Mouse (Mus musculus): ENCODE data around the gene Phkg1.
"Not testable (repeated sequence)": the region's sequence is repeated elsewhere in the genome, so short reads cannot be mapped to it uniquely, and the experiment has no call there.

The Phkg1 gene

DNA sequence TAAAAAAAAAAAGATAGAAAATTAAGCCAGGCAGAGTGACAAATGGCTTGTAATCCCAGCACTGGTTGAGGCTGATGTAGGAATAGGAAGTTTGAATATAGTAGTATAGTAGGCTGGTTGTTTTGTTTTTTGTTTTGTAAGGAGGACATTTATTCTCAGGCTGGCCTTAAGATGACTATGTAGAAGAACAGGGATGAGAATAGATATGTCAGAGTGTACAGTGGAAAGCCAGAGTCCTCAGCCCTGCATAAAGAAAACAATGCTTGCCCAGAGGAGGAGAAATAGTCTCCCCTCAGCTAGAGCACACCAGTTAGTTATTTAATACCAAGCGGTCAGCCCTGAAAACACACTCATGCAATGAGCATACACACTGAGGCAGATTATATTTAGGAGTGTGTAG lies at the start of gene Phkg1:
Gene Phkg1, minus strand, starts transcription at position 101 of the 400 bp plus-strand sequence.
- no peak for DNase-seq (ENCODE audit: low spot score)

DNA sequence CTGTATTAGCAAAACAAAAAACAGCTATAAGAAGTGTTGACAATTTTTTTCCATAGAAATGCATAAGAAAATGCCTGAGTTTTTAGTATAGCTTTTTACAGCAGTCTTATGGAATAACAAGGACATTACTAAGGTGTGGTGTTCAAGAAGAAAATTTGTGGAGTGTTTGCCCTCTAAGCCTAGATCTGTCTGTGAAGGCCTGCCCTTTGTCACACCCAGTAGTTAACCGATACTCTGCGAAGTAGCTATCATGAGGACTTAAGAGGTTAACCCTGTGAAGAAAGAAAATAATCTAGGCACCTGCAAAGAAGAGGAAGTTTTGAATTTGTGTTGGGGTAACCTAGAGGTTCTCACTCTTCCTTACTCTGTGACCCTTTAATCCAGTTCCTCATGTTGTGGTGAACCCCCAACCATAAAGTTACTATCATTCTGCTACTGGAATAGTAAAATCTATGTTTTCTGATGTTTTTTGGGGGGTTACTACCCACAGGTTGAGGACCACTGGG lies 49.2 kb upstream of the Phkg1 start:
- DNase-seq (ENCODE audit: low spot score): no peak

- DNase-seq (ENCODE audit: low spot score): no peak
These were observed 45.1 kb upstream of the Phkg1 start for GRCm38 (mm10) chr5:129943402-129943801.

- peak; percentile 52 for DNase-seq (ENCODE audit: low spot score)
These were observed 44.0 kb upstream of the Phkg1 start for GRCm38 (mm10) chr5:129942073-129942939.

- peak; percentile 99 for DNase-seq (ENCODE audit: low spot score)
These were observed 43.2 kb upstream of the Phkg1 start, which contains the start of gene Vkorc1l1 for GRCm38 (mm10) chr5:129941495-129942045. Gene Vkorc1l1, plus strand, starts transcription at chr5:129941970.

DNA sequence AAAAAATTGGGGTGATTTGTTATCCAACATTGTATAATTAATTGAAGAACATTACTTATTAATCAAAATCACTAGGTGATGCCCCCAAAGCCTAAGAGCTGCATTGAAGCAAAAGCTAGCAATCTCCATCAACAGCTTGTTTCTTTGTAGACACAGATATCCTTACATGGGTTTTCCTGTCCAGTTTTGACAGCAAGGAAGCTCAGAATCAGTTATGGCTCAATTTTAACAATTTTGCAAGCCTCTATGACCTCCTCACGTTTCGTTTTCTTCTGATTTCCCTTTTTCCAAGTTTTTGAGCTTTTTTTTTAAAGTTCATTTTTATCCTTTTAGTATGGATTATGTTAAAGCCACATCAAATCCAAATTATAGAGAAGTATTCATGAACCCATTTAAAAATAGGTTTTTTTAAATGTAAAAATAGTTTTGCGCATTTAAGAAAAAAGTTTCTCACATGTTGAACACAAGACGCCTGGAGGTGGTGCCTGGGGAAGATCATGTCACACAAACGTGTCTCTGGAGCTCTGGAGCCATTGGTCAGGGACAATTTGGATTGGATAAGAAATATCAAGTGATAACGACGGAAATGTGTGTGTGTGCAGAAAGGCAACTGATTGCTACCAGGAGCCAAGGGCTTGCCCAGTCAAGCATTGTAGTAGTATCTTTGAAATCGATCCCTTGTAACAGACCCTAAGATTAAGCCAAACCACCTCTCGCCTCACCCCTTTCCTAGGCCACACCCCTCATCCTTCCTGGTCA lies 42.6 kb upstream of the Phkg1 start:
- DNase-seq (ENCODE audit: low spot score): no peak

DNA sequence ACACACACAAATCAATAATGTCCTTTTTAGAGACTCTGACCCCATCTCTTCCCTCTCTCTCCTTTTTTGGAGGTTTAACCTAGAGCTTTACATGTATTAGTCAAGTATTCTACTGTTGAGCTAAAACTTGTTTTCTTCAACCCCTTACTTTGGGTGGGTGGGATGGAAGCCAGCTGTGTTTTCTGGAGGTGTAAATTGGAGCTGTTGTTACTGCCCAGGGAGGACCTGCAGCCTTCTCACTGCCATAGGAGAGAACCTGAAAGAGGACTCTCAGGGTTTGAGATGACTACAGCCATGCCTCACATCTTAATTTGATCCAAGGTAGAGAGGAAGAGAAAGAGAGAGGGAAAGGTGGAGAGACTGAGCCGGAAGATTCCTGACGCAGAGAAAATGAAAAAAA lies 41.9 kb upstream of the Phkg1 start:
- no peak for DNase-seq (ENCODE audit: low spot score)

- DNase-seq (ENCODE audit: low spot score): no peak
These were observed 38.6 kb upstream of the Phkg1 start for GRCm38 (mm10) chr5:129936941-129937340.

DNA sequence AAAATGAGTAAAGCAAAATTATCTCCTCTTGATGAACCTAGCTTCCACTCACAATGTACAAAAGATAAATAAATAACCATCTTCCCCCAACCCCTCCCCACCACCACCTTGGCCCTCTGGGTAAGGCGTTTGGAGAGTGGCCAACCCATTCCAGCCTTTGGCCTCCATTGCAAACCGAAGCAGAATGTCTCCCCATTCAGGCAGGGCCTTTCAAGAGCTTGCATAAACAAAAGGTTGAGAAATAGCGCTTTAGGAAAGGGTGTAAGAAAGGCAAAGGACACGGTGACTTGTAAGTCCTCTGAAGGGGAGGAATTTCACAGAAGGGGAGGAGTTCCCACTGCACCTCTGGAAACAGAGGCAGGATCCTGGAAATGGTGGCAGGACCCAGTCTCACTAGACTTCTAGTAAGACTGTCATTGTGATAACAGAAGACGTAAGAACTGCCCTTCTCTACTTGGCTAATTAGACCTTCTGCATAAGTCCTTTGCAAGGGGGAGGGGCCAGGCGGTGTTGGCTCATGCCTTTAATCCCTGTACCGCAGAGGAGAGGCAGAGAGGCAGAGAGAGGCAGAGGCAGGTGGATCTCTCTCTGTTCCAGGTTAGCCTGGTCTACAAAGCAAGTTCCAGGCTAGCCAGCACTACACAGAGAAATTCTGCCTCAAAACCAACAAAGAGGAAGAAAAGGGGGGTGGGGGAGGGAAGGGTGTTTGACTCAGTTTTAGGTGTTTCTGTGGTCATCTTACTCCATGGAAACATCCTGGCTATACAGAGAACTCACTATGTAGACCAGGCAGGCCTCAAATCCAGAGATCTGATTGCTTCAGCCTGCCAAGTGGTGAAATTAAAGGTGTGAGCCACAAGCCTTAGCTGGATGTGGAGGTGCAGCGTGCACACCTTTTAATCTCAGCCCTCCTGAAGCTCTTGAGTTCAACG lies 31.8 kb upstream of the Phkg1 start:
- DNase-seq (ENCODE audit: low spot score): no peak

DNA sequence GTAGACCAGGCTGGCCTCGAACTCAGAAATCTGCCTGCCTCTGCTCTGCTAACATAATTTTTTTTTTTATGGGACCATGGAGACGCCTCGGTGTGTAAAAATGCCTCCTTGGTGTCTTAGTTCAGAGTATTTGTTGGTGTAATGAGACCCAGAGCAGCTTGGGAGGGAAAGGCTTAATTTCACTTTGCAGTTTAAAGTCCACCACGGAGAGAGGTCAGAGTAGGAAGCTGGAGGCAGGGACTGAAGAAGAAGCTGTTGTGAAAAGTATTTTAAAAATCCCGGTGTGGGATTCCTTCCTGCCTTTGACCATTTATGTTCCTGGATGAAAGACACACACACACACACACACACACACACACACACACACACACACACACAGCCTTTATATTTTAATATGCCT lies 27.6 kb upstream of the Phkg1 start:
- no peak for DNase-seq (ENCODE audit: low spot score)

DNA sequence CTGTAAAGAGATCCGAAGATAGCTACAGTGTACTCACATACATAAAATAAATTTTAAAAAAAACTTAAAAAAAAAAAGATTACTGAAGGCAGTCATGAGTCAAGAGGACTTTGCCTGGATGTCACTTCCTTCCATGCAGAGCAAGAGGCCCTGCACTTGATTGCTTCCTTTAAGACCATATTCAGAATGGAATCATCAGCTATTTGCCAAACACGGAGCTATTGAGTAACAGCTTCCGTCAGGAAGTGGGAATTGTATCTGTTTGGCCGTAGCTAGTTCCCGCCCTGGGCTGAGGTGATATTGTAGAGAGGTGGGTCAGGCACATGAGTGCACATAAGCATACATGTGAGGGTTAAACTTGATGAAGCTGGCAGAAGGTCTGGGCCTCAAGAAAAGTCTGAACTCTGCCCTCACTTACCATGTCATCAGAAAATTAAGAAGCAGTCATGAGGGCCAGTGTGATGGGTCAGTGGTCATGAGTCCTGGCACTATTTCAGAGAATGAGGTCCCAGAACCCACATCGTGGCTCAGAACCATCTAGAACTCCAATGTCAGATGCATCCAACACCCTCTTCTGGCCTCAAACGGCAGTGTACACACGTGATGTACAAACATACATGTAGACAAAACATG lies 26.6 kb upstream of the Phkg1 start:
- DNase-seq (ENCODE audit: low spot score): no peak

DNA sequence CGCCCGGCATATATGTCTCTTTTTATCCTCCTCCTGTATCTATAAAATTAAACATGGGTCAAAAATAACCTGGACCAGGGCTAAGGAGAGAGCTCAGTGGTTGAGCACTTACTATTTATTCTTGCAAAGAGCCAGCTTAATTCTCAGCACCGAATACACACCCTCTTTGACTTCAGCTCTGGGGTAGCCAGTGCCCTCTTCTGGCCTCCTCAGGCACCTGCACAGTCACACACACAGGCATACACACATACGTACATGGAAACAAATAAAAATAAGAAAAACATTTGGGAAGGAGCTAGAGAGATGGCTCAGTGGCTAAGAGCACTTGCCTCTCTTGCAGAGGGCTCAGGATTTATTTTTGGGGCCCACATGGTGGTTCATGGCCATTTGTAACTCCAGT lies 23.6 kb upstream of the Phkg1 start:
- no peak for DNase-seq (ENCODE audit: low spot score)

GRCm38 (mm10) chr5:129919320-129919719 lies 21.0 kb upstream of the Phkg1 start:
- DNase-seq (ENCODE audit: low spot score): no peak

DNA sequence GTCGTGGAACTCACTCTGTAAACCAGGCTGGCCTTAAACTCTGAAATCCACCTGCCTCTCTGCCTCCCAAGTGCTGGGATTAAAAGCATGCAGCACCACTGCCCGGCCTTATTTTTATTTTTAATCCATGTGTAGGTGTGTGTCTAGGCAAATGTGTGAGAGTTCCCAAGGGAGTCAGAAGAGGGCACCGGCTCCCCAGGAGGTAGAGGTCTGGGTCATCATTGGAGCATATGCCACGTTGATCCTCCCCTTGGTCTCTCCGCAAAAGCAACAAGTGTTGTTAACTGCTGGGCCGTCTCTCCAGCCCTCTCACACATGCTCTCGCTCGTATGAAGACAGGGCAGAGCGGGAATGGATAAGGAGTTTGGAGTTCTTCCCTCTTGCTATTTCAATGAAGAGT lies 20.4 kb upstream of the Phkg1 start:
- DNase-seq (ENCODE audit: low spot score): no peak

GRCm38 (mm10) chr5:129918065-129918651 lies 19.8 kb upstream of the Phkg1 start:
- no peak for DNase-seq (ENCODE audit: low spot score)

DNA sequence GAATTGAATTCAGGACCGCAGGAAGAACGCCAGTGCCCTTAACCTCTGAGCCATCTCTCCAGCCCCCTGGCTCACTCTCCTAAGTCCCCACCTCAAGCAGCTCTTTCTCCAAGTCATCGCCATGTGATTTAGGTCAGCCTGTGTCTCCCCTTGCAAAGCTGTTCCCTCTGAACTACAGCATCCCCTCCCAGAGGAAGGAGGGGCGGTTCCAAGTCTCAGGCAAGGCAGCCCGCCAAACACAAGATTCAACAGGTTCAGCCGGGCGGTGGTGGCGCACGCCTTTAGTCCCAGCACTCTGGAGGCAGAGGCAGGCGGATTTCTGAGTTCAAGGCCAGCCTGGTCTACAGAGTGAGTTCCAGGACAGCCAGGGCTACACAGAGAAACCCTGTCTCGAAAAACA lies 17.1 kb upstream of the Phkg1 start:
- DNase-seq (ENCODE audit: low spot score): not testable (repeated sequence)

DNA sequence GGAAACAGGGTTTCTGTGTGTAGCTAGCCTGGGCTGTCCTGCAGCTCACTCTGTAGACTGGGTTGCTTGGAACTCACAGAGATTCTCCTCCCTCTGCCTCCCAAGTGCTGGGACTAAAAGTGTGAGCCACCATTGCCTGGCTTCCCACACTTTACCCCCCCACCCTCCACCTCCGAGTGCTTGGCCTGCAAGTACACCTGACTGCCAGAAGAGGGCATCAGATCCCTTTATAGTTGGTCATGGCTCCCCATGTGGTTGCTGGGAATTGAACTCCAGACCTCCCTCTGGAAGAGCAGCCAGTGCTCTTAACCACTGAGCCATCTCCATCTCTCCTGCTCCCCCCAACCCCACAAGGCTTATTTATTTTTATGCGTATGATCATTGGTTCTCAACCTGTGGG lies 15.7 kb upstream of the Phkg1 start:
- no peak for DNase-seq (ENCODE audit: low spot score)

- no peak for DNase-seq (ENCODE audit: low spot score)
These were observed 11.2 kb upstream of the Phkg1 start for GRCm38 (mm10) chr5:129909591-129909990.

GRCm38 (mm10) chr5:129909147-129909546 lies 10.8 kb upstream of the Phkg1 start:
- no peak for DNase-seq (ENCODE audit: low spot score)

DNA sequence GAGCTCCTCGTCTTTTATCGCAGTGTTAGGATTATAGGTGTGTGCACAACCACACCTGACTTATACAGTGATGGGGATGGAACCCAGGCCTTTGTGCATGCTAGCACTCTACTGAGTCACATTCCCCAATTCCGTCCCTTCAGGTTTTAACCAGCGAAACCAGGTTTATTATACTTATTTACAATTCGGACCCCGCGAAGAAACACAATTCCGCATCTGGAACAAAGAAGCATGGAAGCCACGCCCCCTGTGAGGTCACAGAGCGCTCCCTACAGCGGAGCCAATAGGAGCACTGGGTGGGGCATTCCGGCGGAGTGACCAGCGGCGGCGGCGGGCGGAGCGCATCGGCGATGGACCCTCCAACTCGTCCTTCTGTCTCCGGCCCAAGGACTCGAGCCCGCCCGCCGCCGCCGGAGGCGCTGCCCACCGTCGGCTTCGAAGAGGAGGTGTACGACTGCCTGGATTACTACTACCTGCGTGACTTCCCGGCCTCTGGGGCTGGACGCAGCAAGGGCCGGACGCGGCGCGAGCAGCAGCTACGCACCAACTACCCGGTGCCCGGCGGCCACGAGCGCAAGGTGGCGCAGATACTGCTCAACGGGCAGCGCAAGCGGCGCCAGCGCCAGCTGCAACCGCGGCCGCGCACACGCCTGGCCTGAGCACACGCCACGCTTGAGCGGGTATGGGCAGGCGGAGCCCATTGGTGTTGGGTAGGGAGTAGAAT lies 10.1 kb upstream of the Phkg1 start, which contains the start of gene Nupr1l:
Gene Nupr1l, plus strand, starts transcription at position 299 of the 724 bp plus-strand sequence.
- DNase-seq (ENCODE audit: low spot score): peak; percentile 90

Data from ovary, postnatal 36 days (tissue).